Mouse (Mus musculus): Measurements from ENCODE around the gene Nwd1.
"Not testable (repeated sequence)": the region's sequence is repeated elsewhere in the genome, so short reads cannot be mapped to it uniquely, and the experiment has no call there.

The Nwd1 gene

GRCm38 (mm10) chr8:72646060-72646767 is at the start of gene Nwd1:
Gene Nwd1, plus strand, starts transcription at chr8:72646711.
- no peak for DNase-seq (ENCODE audit: low read depth, low spot score)

- no peak for DNase-seq (ENCODE audit: low read depth, low spot score)
These were observed 3.6 kb upstream of the Nwd1 start for GRCm38 (mm10) chr8:72642885-72643284.

- DNase-seq (ENCODE audit: low read depth, low spot score): no peak
These were observed 1.9 kb upstream of the Nwd1 start for GRCm38 (mm10) chr8:72644601-72645000.

DNA sequence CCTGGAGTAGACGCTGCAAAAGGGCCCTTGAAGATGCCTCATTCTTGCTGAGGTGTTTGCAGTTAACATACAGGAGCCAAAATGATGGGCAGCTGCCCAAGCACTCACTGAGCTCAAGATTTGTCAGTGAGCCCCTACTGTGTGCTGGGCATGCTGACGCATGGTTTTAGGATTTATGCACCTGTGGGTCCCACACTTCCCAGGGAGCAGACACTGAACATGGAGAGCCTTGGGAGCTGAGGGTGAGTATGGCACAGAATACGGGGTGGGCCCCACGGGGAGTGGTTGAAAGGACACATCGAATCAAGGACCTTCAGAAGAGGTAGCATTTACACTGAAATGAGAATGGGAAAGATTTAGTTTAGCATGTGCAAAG is 245 bp downstream of the Nwd1 start:
- DNase-seq (ENCODE audit: low read depth, low spot score): no peak

DNA sequence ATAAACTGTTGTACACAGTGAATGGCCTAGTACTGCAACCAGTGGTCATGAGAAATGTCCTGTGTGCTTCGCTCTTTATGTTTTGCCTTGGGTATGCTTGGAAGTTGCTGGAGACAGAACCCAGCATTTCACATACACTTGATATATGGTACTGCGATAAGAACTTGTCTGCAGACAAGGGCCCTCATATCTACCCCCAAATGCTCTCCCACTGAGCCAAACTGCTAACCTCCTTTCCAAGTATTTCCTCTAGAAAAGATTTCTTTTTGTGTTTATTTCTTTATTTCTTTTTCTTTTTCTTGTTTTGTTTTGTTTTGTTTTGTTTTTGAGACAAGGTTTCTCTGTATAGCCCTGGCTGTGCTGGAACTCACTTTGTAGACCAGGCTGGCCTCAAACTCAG is 4.2 kb downstream of the Nwd1 start:
- DNase-seq (ENCODE audit: low read depth, low spot score): no peak

DNA sequence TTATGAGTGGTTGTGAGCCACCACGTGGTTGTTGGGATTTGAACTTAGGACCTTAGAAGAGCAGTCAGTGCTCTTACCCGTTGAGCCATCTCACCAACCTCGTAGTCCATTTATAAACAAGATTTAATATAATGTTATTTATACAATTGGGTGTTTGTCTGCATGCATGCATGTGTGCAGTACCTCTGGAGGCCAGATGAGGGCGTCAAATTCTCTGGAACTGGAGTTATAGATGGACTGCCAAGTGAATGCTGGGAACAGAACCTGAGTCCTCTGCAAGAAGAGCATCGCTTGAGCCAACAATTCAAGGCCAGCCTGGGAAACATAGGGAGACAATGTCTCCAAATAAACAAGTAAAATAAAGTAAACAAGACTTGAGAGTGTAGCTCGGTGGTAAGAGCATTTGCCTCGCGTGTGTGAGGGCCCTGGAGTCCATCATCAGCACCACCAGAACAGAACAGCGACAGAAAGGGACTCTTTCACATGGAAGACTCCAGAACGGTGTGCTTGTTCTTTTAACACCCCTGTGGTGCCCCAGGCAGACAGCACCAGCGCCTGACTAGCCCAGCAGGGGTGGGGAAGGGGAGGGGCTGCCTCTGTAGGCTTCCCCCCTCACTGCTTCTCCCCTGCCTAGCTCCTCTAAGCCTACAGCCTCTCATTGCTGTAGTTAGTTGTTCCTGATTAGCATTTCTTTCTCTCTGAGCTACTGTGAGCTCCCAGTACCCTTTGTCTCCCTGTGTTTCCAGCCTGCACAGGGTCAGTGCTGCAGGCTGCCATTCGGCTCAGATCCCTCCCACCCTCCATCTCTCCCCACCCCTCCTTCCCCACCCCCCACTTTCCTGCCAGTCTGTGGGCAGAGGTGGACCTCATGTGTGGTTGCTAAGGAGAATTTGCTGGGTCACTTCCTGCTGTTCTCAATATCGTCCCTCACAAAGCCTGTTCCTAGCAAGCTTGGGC is 8.3 kb downstream of the Nwd1 start:
- peak; percentile 30 for DNase-seq (ENCODE audit: low read depth, low spot score)

DNA sequence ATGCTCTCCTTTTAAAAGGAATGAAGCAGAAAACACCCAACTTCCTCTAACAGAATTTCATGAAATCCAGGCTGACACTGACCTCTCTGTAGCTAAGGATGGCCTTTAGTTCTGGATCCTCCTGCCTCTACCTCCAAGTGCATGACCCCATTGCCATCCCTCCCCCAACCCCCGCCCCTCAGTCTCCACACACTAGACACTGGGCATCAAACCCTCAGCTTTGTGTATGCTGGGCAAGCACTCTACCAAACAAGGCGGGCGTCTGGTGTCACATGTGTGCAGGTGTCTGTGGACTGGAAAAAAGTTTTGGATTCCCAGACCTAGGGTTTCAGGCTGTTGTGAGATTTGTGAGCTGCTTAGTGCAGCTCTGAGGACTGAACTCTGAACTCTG is 9.0 kb downstream of the Nwd1 start:
- DNase-seq (ENCODE audit: low read depth, low spot score): no peak

- DNase-seq (ENCODE audit: low read depth, low spot score): no peak
These were observed 13.5 kb downstream of the Nwd1 start for GRCm38 (mm10) chr8:72659967-72660366.

DNA sequence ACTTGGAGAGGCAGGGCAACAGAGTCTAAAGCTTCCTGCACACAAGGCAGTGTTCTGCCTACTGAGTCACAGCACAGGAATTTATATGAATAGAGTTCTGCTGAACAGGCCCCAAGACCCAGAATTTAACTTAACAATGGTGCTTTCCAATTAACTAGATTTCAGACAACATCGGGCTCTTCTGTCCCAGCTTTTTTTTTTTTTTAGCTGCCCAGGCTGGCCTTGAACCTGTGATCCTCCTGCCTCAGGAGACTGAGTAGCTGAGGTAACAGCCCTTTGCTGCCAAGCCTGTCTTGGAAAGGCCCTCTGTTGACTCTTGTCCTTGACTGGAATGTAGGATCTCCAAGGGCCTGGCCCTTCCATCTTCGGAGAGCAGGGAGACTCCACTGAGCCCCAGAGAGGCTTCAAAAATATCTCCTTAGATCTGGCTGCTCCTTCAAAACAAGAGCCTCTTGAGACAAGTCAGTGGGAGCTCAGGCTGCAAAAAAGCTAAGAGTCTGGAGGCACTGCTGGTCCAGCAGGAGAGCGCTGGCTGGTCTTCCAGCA is 17.7 kb downstream of the Nwd1 start:
- no peak for DNase-seq (ENCODE audit: low read depth, low spot score)

DNA sequence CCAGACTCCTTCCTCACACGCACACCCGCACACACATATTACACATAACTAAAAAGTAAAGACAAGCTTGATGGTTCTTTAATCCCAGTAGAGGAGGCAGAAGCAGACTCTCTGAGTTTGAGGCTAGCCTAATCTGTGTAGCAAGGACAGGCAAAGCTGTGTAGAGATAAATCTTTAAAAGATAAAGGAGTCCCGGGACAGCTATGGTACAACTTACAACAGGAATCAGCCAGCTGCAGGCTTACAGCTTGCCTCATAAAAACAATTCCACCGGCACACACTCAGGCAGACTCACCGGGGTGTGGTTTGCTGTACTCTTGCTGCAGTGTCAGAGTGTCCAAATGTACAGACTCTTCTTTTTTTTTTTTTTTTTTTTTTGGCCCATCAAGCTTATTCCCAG is 18.2 kb downstream of the Nwd1 start:
- DNase-seq (ENCODE audit: low read depth, low spot score): no peak

DNA sequence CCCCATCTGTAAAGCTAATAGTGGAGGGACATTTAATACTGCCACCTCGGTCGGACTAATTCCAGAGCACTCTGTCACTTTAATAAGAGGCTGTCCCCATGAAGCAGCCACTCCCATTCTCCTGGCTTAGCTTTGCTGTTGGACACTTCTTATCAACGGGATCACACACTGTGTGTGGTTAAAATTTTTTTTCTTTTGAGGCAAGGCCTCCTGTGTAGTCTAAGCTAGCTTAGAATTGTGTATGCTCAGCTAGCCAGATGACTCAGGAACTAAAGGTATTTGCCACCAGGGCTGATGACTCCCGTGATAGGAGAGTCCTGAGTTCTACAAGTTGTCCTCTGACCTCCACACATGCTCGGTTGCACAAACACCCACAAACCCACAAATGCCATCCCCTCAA is 18.9 kb downstream of the Nwd1 start:
- no peak for DNase-seq (ENCODE audit: low read depth, low spot score)

DNA sequence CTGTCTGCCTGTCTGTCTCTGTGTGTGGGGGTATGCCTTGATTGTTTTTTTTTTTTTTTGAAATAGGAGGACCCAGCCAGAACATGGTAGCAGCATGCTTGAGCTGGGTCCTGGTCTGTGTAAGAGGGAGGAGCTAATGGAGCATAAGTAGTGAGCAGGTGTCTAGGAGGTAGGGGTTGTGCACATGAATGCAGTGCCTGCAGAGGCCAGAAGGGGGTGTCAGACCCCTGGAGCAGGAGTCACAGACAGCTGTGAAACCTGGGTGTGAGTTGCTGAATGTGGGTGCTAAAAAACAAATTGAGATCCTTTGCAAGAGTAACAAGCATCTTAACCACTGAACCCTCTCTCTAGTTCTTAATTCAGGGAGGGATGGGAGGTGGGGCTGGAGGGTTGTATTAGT is 22.4 kb downstream of the Nwd1 start:
- no peak for DNase-seq (ENCODE audit: low read depth, low spot score)

DNA sequence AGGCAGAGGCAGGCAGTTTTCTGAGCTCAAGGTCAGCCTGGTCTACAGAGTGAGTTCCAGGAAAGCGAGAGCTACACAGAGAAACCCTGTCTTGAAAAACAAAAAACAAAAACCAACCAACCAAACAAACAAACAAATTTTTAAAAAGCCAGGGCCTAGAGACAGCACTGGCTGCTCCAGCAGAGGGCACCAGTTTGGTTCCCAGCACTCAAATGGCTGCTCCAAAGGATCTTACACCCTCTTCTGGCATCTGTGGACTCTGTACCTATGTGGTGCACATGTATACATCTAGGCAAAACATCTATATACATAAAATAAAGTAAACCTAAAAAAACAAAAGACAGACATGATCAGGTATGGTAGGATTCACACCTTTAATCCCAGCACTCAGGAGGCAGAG is 26.3 kb downstream of the Nwd1 start:
- DNase-seq (ENCODE audit: low read depth, low spot score): no peak

DNA sequence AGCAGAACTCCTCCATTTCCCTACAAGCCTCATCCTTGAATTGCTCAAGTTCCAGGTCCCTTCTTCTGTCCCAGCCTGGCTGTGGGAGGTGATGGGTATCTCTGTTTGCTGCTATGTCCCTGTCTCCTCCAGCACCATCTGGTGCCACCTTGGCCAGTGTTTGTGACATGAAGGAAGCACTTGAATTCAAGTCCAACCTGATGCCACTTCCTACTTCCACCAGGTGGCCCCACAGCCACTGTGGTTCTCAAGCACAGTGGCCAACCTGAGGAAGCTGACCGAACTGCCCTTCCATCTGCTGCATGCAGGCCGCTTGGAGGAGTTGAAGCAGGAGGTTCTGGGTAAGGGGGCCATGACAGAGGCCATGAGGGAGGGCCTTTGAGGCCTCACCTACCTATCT is 27.7 kb downstream of the Nwd1 start:
- no peak for DNase-seq (ENCODE audit: low read depth, low spot score)

DNA sequence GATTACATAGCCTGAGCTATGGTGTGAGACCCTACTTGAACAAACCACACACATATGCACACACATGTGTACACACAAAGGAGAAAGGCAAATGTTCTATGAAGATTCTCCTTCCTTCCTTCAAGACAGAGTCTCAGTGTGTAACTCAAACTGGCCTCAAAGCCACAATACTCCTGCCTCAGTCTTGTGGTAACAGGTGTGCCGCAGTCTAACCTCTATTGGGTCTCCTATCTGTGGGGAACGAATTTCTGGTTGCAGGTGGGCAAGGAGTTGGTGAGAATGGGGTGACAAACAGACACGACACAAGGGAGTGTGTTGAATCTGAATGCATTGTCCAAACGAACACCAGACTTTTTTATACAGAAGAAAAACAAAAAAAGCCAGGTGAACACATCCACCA is 29.9 kb downstream of the Nwd1 start:
- DNase-seq (ENCODE audit: low read depth, low spot score): no peak

GRCm38 (mm10) chr8:72676844-72677243 is 30.3 kb downstream of the Nwd1 start:
- DNase-seq (ENCODE audit: low read depth, low spot score): not testable (repeated sequence)

DNA sequence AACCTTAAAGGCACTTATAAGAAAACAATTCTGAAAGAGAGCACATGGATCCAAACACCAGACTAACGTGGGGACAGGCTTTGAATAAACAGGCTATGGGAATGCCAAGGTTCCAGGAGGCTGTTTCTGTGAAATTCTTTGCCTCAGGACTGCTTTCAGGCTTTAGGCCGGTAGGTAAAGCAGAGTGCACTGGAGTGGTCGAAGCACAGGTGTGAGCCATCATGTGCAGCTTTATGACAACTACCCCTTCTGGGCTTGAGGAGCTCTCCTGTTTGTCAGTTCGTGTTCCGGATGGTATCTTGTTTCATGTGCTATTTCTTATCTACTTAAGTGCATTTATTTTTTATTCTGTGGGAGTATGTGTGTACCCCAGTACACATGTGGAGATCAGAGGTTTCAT is 30.8 kb downstream of the Nwd1 start:
- no peak for DNase-seq (ENCODE audit: low read depth, low spot score)

DNA sequence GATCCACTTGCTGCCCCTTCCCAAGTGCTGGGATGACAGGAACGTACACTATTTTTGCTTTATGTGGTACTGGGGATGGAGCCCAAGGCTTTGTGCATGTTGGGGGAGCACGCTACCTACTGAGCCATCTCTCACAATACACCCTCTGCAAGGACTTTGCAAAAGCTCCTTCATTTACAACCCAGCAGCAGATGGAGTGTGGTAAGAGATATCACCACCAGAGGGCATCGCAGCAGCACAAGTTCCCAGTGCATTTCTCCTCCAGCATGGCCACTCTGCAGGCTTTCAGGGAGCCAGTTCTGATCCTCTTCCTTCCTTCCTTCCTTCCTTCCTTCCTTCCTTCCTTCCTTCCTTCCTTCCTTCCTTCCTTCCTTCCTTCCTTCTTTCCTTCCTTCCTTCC is 33.6 kb downstream of the Nwd1 start:
- peak; percentile 40 for DNase-seq (ENCODE audit: low read depth, low spot score)

DNA sequence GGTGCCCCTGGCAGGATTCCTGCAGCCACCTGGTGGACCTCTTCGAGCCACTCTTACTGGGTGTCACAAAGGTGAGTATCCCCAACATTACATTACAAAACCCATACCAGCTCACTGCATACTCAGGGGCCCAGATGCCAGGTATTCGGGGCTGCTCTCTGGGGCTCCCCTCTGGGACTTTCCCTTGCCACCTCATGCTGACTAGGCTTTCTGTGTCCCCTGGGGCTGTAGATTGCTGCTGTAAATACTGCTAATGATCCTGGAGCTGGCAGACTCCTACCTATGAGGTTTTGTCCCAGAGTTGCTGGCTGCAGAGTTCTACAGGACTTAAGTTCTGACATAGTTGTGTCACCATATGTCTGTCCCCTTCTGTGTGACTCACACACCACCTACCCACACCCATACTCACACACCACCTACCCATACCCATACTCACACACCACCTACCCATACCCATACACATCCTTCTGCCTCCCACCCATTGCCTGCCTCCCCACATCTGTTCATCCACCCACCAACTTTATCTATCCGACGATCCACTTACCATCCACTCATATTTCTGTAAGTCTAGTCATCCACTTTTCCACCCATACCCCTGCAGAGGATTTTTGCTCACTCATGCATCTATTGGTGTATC is 35.7 kb downstream of the Nwd1 start:
- no peak for DNase-seq (ENCODE audit: low read depth, low spot score)

DNA sequence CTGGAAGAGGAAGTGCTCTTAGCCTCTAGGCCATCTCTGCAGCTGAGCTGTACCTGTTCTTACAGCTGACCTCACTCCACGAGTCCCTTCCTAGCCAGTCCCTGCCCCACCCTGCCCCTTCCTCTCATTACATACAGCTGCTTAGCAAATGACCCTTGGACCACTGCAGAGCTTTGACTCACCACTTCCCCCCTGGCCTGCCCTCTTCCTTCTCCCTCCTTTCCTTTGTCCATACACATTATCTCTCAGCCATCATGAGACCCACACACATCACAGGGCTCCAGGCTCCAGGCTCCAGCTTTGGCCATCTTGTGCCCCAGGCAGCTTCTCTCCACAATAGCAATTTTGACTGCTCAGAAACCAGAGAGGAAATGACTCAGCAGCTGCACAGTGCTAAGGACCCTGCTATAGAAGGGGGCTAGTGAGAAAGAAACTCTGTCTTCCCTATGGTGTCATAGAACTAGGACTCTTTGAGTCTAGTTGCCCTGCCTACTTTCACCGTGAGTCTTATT is 36.6 kb downstream of the Nwd1 start:
- no peak for DNase-seq (ENCODE audit: low read depth, low spot score)

DNA sequence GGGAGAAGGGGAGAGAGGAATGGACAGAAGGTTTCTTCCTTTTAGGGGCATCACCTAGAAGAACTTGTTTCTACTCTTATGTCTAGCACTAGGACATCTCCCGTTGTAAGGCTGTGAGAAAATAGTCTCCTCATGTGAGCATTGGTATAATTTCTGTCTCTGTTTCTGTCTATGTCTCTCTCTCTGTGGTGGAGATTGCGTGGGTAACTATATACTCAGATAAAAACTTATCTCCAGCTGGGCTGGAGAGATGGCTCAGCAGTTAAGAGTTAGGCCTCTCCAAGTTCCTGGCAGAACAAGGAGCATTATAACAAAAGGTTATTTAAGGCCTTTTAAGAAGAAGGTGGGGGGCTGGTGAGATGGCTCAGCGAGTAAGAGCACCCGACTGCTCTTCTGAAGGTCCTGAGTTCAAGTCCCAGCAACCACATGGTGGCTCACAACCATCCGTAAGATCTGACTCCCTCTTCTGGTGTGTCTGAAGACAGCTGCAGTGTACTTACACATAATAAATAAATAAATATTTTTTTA is 37.1 kb downstream of the Nwd1 start:
- DNase-seq (ENCODE audit: low read depth, low spot score): not testable (repeated sequence)
